Mouse (Mus musculus): ENCODE results near the gene Fbxl18.

Gene Fbxl18

GRCm38 (mm10) chr5:142915231-142915630 lies 20.0 kb upstream of the Fbxl18 start:
- DNase-seq (ENCODE audit: low read depth, low spot score), result no peak

DNA sequence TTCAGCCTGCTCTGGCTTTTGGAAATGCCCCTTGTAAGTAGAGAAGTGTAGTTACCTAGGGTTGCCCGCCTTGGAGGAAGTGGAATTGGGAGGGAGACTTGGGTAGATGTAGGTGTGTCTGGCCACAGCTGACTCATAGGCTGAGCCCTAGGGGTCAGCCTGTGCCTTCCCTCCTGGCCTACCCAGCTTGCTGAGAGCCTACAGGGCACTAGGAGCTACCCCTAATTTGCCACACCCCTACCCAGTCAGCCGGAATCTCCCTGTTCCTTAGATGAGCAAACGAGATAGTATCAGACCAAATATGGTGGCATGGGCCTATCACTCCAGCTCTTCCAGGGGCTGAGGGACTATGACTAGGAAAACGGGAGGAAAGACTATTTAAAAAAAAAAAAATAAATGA lies 17.5 kb upstream of the Fbxl18 start:
- DNase-seq (ENCODE audit: low read depth, low spot score), result no peak

- no peak for DNase-seq (ENCODE audit: low read depth, low spot score)
Measured at GRCm38 (mm10) chr5:142912320-142912719, 17.1 kb upstream of the Fbxl18 start.

GRCm38 (mm10) chr5:142911629-142912028 lies 16.4 kb upstream of the Fbxl18 start:
- DNase-seq (ENCODE audit: low read depth, low spot score), result no peak

- DNase-seq (ENCODE audit: low read depth, low spot score), result no peak
Measured at GRCm38 (mm10) chr5:142909576-142910278, 14.5 kb upstream of the Fbxl18 start.

GRCm38 (mm10) chr5:142908941-142909575 lies 13.8 kb upstream of the Fbxl18 start:
- no peak for DNase-seq (ENCODE audit: low read depth, low spot score)

DNA sequence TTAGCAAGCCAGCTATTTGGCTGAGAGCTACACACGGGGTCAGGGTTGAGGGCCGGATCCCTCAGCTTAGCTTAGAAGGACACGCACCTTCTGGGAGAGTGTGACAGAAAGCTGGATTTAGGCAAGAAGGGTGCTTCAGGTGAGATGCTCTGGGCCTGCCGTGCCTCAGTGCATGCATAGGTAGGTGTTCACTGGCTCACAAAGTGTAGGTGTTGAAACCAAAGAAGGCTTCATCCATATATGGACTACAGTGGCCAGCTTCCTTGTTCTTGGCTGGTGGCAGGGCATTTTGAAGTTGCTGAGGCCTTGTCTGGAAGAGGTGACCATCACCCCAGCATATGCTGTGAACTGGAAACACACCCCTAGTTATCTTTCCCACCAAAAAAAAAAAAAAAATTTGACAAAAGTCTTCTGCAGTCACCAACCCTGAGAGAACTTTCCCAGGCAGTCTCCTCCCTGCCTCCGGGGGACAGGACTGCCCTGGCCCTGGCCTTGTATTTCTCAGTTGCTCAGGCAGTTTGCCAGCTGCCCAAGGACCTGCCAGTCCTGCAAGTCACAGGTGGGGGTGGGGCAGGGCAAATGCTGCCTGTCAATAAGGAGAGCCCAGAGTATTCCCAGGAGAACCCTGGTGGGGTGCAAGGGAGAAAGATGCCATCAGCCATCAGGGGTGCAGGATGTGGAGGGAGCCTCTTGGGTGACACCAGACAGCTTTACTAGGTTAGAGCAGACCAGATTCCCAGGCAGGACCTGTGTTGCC lies 12.8 kb upstream of the Fbxl18 start:
- DNase-seq (ENCODE audit: low read depth, low spot score), result no peak

DNA sequence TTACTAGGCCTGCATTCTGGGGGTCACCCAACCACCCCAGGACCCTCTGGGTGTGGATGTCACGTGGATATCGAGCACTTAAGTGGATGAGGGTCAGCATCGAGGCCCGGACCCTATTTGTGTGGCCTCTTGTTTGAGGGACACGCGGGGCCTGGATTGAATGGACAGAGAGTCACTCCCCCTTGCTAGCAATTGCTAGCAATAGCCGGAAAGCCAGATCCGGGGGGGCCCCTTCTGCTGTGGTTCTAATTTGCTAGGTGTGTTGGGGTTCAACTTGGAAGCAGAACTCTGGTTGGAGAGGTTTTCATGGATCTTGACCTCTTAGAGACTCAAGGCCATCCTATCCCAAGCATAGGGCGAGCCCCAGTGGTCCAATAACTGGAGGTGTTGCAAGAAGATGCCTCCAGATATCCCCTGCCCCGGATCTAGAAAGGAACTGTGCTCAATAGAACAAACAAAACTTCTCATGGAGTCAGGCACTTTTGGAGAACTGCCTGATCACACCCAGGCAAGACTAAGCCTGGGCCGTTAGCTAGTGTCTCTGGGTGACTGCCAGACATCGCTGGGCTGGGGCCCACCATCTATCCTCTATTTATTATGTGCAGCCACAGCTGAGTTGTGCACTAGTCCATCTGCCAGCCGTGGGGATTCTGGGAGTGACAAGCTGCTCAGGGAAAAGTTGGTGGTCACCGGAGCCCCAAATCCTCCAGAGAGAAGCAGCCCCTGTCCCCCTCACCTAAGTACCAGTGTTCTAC lies 12.0 kb upstream of the Fbxl18 start:
- DNase-seq (ENCODE audit: low read depth, low spot score), result no peak

- DNase-seq (ENCODE audit: low read depth, low spot score), result peak; percentile 79
Measured at GRCm38 (mm10) chr5:142906532-142907047, 11.4 kb upstream of the Fbxl18 start, which contains the start of gene Actb. Gene Actb, minus strand, starts transcription at chr5:142906754.

DNA sequence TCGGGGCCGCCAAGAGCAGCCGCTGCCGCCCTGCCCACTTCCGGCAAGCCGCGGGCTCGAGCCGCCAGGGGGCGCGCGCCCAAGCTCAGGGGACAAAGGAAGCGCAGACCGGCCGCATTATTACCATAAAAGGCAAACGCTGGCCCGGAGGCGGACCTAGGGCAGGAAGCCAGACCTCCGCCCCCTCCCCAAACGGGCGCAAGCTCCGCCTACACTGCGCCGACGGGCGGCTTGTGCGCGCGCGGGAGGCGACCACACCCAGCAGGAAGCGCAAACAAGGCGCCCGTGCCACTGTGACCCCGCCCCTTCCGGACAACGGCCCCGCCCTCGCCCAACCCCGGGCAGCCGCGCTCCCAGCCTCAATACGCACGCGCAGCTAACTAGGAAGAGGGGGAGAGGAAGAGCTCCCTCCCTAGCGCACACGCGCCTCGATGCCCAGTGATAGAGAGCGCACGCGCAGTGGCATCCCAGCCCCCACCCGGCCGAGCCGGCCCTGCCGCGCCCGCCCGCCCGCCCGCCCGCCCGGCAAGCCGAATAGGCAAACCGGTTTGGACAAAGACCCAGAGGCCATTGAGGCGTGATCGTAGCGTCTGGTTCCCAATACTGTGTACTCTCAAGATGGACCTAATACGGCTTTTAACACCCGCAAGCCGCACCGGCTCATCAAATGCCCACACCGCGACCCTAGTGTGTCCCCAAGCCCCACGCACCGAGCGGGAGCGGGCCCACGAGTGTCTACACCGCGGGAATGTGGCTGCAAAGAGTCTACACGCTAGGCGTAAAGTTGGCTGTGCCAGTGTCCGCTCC lies 10.7 kb upstream of the Fbxl18 start:
- peak; percentile 97 for DNase-seq (ENCODE audit: low read depth, low spot score)

- no peak for DNase-seq (ENCODE audit: low read depth, low spot score)
Measured at GRCm38 (mm10) chr5:142905038-142905695, 9.9 kb upstream of the Fbxl18 start.

DNA sequence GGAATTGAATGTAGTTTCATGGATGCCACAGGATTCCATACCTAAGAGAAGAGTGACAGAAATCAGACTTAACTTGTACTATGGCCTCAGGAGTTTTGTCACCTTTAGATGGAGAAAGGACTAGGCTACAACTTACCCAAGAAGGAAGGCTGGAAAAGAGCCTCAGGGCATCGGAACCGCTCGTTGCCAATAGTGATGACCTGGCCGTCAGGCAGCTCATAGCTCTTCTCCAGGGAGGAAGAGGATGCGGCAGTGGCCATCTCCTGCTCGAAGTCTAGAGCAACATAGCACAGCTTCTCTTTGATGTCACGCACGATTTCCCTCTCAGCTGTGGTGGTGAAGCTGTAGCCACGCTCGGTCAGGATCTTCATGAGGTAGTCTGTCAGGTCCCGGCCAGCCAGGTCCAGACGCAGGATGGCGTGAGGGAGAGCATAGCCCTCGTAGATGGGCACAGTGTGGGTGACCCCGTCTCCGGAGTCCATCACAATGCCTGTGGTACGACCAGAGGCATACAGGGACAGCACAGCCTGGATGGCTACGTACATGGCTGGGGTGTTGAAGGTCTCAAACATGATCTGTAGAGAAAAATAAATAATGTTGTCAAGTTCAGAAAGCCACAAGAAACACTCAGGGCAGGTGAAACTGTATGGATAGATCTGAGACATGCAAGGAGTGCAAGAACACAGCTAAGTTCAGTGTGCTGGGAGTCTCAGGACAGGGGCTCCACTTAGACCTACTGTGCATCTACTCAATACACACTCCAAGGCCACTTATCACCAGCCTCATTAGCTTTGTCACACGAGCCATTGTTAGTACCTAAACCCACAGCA lies 9.2 kb upstream of the Fbxl18 start:
- no peak for DNase-seq (ENCODE audit: low read depth, low spot score)

DNA sequence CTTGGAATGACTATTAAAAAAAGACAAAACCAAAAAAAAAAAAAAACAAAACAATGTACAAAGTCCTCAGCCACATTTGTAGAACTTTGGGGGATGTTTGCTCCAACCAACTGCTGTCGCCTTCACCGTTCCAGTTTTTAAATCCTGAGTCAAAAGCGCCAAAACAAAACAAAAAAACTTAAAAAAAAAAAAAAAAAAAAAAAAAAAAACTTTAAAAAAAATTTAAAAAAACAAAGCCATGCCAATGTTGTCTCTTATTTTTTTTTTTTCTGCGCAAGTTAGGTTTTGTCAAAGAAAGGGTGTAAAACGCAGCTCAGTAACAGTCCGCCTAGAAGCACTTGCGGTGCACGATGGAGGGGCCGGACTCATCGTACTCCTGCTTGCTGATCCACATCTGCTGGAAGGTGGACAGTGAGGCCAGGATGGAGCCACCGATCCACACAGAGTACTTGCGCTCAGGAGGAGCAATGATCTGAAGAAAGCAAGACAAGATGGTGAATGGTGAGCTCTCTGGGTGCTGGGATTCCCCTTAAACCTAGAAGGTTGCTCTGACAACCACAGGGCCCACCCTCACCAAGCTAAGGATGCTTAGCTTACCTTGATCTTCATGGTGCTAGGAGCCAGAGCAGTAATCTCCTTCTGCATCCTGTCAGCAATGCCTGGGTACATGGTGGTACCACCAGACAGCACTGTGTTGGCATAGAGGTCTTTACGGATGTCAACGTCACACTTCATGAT lies 8.4 kb upstream of the Fbxl18 start:
- DNase-seq (ENCODE audit: low read depth, low spot score), result no peak

GRCm38 (mm10) chr5:142902506-142903314 lies 7.5 kb upstream of the Fbxl18 start:
- no peak for DNase-seq (ENCODE audit: low read depth, low spot score)

- DNase-seq (ENCODE audit: low read depth, low spot score), result no peak
Measured at GRCm38 (mm10) chr5:142901846-142902505, 6.8 kb upstream of the Fbxl18 start.

- no peak for DNase-seq (ENCODE audit: low read depth, low spot score)
Measured at GRCm38 (mm10) chr5:142901355-142901802, 6.2 kb upstream of the Fbxl18 start.

- no peak for DNase-seq (ENCODE audit: low read depth, low spot score)
Measured at GRCm38 (mm10) chr5:142900651-142901050, 5.4 kb upstream of the Fbxl18 start.

Data from c-Kit-negative CD71-positive TER-119-positive erythroid progenitor cells, embryonic 14.5 days (primary cell).